ENCODE assay signal across 8 mouse cellular contexts in genomic region chr4:129377601-129378390, GRCm38 (mm10). TPM values are rescaled to one million over a fixed set of nuclear protein-coding genes. Genes with fewer than 3 reads are reported as not detected.
DNase-seq lines count a peak whose midpoint lies in the region; ATAC-seq lines count a peak whose summit lies in the region.

Zbtb8a (minus strand) TSS chr4:129378116.

- H3K27ac ChIP-seq in limb, embryonic 13.5 days: peak within 1 kb of the TSS; percentile 84
- H3K27ac ChIP-seq in midbrain, embryonic 13.5 days: peak within 1 kb of the TSS; percentile 90

- no peaks in the 10 kb centered on the region for H3K9me3 ChIP-seq in limb, embryonic 13.5 days
- H3K9me3 ChIP-seq in midbrain, embryonic 13.5 days: no peaks in the 10 kb centered on the region

- peak within 1 kb of the TSS; percentile 73 for H3K4me3 ChIP-seq in limb, embryonic 13.5 days
- peak within 1 kb of the TSS; percentile 74 for H3K4me3 ChIP-seq in midbrain, embryonic 13.5 days (replicated peaks)

- peak within 1 kb of the TSS; percentile 75 for H3K4me2 ChIP-seq in limb, embryonic 13.5 days (replicated peaks)
- peak within 1 kb of the TSS; percentile 65 for H3K4me2 ChIP-seq in midbrain, embryonic 13.5 days (replicated peaks)

- H3K9ac ChIP-seq in limb, embryonic 13.5 days: peak within 1 kb of the TSS; percentile 91
- H3K9ac ChIP-seq in midbrain, embryonic 13.5 days (replicated peaks): peak within 1 kb of the TSS; percentile 88

- peak; percentile 52 for DNase-seq in 3T3-L1 (ENCODE audit: low read depth, low spot score)
- peak; percentile 76 for DNase-seq in embryo, embryonic 10.5 days (ENCODE audit: low spot score)
- no peak for DNase-seq in gonadal fat pad, adult 2 months (ENCODE audit: low read depth)
- peak; percentile 33 for DNase-seq in kidney, adult 11 months
- DNase-seq in splenic B cell, adult 2 months (ENCODE audit: low read depth, low spot score): peak; percentile 55

- H3K4me1 ChIP-seq in limb, embryonic 13.5 days: peaks cover 17% of the 10 kb centered on the region
- H3K4me1 ChIP-seq in midbrain, embryonic 13.5 days (replicated peaks): peaks cover 35% of the 10 kb centered on the region

- WGBS in limb, embryonic 13.5 days: 2% methylated on average over 58 of the region's 65 CpGs
- 1% methylated on average over 65 of the region's 65 CpGs for WGBS in midbrain, embryonic 13.5 days

- H3K27me3 ChIP-seq in limb, embryonic 13.5 days: peaks cover 9% of the 10 kb centered on the region
- H3K27me3 ChIP-seq in midbrain, embryonic 13.5 days: peaks cover 8% of the 10 kb centered on the region
- H3K27me3 ChIP-seq in splenic B cell, adult 2 months (ENCODE audit: control insufficient read depth, insufficient read depth, low read length, poor library complexity, severe bottlenecking): no peaks in the 10 kb centered on the region

- H3K36me3 ChIP-seq in limb, embryonic 13.5 days: no peaks in the 10 kb centered on the region
- no peaks in the 10 kb centered on the region for H3K36me3 ChIP-seq in midbrain, embryonic 13.5 days
- no peaks in the 10 kb centered on the region for H3K36me3 ChIP-seq in splenic B cell, adult 2 months (ENCODE audit: control insufficient read depth, insufficient read depth, low read length, poor library complexity, severe bottlenecking)

- peak; percentile 32 for ATAC-seq in activated CD4-positive, CD25-positive, alpha-beta regulatory T cell, adult 4 months
- peak; percentile 57; the same call in 1 of the 2 replicates for ATAC-seq in limb, embryonic 13.5 days (ENCODE audit: low FRiP score, low read depth)
- ATAC-seq in midbrain, embryonic 13.5 days: peak; percentile 88

RNA-seq across cellular contexts. Expression of gene Zbtb8a, which starts in this region (rescaled TPM):
- polyA plus RNA-seq in activated CD4-positive, CD25-positive, alpha-beta regulatory T cell, adult 4 months (2017; shearing (Covaris generic)): 1 to 10 TPM; 4.4 to 5.3 TPM
- 12.9 and 14.1 TPM in 2 replicates for polyA plus RNA-seq in gonadal fat pad, adult 2 months (2012; rRNA removed)
- 14.6 and 14.8 TPM in 2 replicates for polyA plus RNA-seq in limb, embryonic 13.5 days (2015; fragmentation: Nextera tagmentation; extraction: Ambion mirVana)
- polyA plus RNA-seq in midbrain, embryonic 13.5 days (2015; fragmentation: Nextera tagmentation; extraction: Ambion mirVana): 17.2 and 19.7 TPM in 2 replicates

Comparison
In these comparisons a context has a peak if more than half of its experiments do, and no peak if none do; other contexts are left out.
1. ATAC-seq: peak in every context shown above with its lines; median percentile 88 in midbrain, embryonic 13.5 days; 57 in limb, embryonic 13.5 days; 32 in activated CD4-positive, CD25-positive, alpha-beta regulatory T cell, adult 4 months.